Mouse (Mus musculus) stomach, postnatal 0 days (tissue): ENCODE results near the gene Agps.

Experiments used
- CTCF ChIP-seq: IDR thresholded peaks from 2 replicates; pipeline ENCODE4 v1.5.1; 2016; ENCODE audit warnings: antibody characterized with exemption, low read depth, mild to moderate bottlenecking, moderate library complexity
- EP300 ChIP-seq: optimal IDR thresholded peaks from 2 replicates; pipeline ENCODE3; 2016; ENCODE audit warnings: antibody characterized with exemption

- no peak for TF ChIP-seq CTCF
- no peak for TF ChIP-seq EP300
These were observed 131.3 kb downstream of the Agps start for GRCm38 (mm10) chr2:75963211-75963840.
